Mouse (Mus musculus): ENCODE results near the gene Serpinb3a. TPM values are rescaled to one million over a fixed set of nuclear protein-coding genes. Genes with fewer than 3 reads are reported as not detected.

Serpinb3a gene
- not detected for total RNA-seq (2023)

DNA sequence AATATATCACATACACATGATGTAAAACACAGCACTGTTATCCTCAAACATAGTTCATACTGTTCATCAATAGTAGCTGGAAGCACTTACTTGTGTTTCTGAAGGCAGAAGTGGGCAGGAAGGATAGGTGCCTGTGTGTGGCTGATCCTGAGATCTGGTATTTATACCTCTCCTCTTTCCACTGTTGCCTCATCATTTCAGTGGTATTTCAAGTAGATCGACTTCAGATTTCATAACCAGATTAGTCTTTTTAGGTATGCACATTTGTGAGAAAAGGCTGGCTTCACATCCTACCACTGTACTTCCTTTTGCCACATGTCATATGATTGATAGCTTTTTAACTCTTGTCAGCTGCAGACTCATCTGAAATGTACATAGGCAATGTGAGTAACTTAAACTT is at the start of gene Serpinb3a:
Gene Serpinb3a, minus strand, starts transcription at position 101 of the 400 bp plus-strand sequence.

DNA sequence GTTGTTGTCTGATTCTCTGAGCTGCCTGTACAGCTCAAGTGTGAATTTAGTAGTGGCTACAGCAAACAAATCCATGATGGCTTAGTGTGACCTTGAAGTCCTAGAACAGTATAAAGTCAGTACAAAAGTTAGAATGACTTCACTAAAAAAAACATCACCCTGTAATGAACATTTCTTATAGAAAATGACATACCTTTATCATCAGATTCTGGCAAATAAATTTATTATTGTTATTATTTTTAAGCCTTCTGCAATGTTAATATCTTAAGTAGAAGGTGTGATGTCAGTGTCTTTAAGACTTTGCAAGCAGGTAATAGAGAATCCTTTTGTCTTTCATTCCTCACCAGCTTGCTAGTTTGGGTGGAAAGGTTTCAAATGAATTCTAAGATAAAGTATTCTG is 31.3 kb upstream of the Serpinb3a start, which contains the start of gene Serpinb3d:
Gene Serpinb3d, minus strand, starts transcription at position 101 of the 400 bp plus-strand sequence.

Other genes with a start within 250 kb of the Serpinb3a start
- not detected for gene Serpinb5, start 191.1 kb downstream of the Serpinb3a start, total RNA-seq (2023)
- gene Serpinb12, start 117.9 kb downstream of the Serpinb3a start, total RNA-seq (2023): not detected
- not detected for gene Serpinb13, start 71.3 kb downstream of the Serpinb3a start, total RNA-seq (2023)
- not detected for gene Serpinb3d, start 31.2 kb upstream of the Serpinb3a start, total RNA-seq (2023)
- gene Serpinb3b, start 226.1 kb upstream of the Serpinb3a start, total RNA-seq (2023): not detected
- gene Serpinb3c, start 226.1 kb upstream of the Serpinb3a start, total RNA-seq (2023): not detected